Mouse (Mus musculus): ENCODE data around the gene Slmap. TPM values are rescaled to one million over a fixed set of nuclear protein-coding genes. Genes with fewer than 3 reads are reported as not detected.

The Slmap gene
- polyA plus RNA-seq, 1 experiment from 2014 or later = 14.9 TPM

Other genes starting within 250 kb of the Slmap start
- 23.8 and 26.1 TPM in 2 replicates for gene Dennd6a, start 38.9 kb upstream of the Slmap start, polyA plus RNA-seq (2015; fragmentation: Nextera tagmentation; extraction: Ambion mirVana)
- gene Arf4, start 103.1 kb upstream of the Slmap start, polyA plus RNA-seq (2015; fragmentation: Nextera tagmentation; extraction: Ambion mirVana) = 630 and 640 TPM in 2 replicates
- gene Pde12, start 135.0 kb upstream of the Slmap start, polyA plus RNA-seq (2015; fragmentation: Nextera tagmentation; extraction: Ambion mirVana) = 12.7 and 13.1 TPM in 2 replicates
- gene Dnah12, start 158.3 kb upstream of the Slmap start, polyA plus RNA-seq (2015; fragmentation: Nextera tagmentation; extraction: Ambion mirVana) = 0.09 and 0.10 TPM in 2 replicates